Mouse (Mus musculus) stomach, embryonic 16.5 days (tissue): ENCODE measurements at regions not wholly inside any gene's neighbourhood (a gene's known extent, or its start where the extent isn't known, plus 50 kb on each side); places are given as distances from the start of the nearest gene placed in this dataset.

Source experiments
- ATAC-seq: fragments of 200-750 bp; cut with Nextera tagmentation; 2 replicates; pipeline ENCODE4 v1.8.0; 2017; ENCODE audit warnings: moderate number of reproducible peaks, moderate TSS enrichment; ENCODE audit not compliant: insufficient read depth, low FRiP score
- H3K27ac ChIP-seq: fragments of 300-500 bp; sonication (generic); 2 replicates; pipeline ENCODE4 v1.5.1; 2014; ENCODE audit warnings: low read length
- H3K27me3 ChIP-seq: fragments of 300-500 bp; sonication (generic); 2 replicates; pipeline ENCODE4 v1.6.1; 2014; ENCODE audit warnings: low read length, control low read depth, mixed read lengths; ENCODE audit not compliant: control insufficient read depth, insufficient read depth
- H3K36me3 ChIP-seq: fragments of 300-500 bp; sonication (generic); 2 replicates; pipeline ENCODE4 v1.6.1; 2014; ENCODE audit warnings: low read length; ENCODE audit not compliant: control insufficient read depth, insufficient read depth
- H3K4me1 ChIP-seq: fragments of 300-500 bp; sonication (generic); 2 replicates; pipeline ENCODE4 v1.6.1; 2014; ENCODE audit warnings: low read length, control low read depth, mixed read lengths; ENCODE audit not compliant: control insufficient read depth, insufficient read depth
- H3K4me2 ChIP-seq: fragments of 300-500 bp; sonication (generic); 2 replicates; pipeline ENCODE4 v1.6.1; 2014; ENCODE audit warnings: low read depth, low read length, mixed read lengths
- H3K4me3 ChIP-seq: fragments of 300-500 bp; sonication (generic); replicated peaks from 2 replicates; pipeline ENCODE4 v1.5.1; 2014; ENCODE audit warnings: mild to moderate bottlenecking, low read length
- H3K9ac ChIP-seq: fragments of 300-500 bp; sonication (generic); 2 replicates; pipeline ENCODE4 v1.6.1; 2014; ENCODE audit warnings: low read length
- H3K9me3 ChIP-seq: fragments of 300-500 bp; sonication (generic); replicated peaks from 2 replicates; pipeline ENCODE4 v1.6.1; 2016; ENCODE audit warnings: low read length, control low read depth; ENCODE audit not compliant: control insufficient read depth
- WGBS: fragments of 180-500 bp; shearing (Covaris S2); extraction: QIAGEN DNeasy Blood & Tissue Kit; methylation state at CpG from one replicate; pipeline ENCODE4 v1.1.7; 2014; 5-methylcytosine and 5-hydroxymethylcytosine counted together

- Histone ChIP-seq H3K27ac (peak overlapping the region; percentile 39; the same call in 1 of the 2 replicates), H3K9me3 (no peaks in the 10 kb centered on the region), H3K4me3 (no peak overlapping the region), H3K27me3 (no peaks in the 10 kb centered on the region), H3K4me2 (no peak overlapping the region), H3K36me3 (no peaks in the 10 kb centered on the region), H3K4me1 (0 out of 2 replicates have a peak, but pooled peaks cover 4% of the 10 kb centered on the region), H3K9ac (no peak overlapping the region)
- WGBS, result 40% methylated on average over 9 of the region's 9 CpGs
- ATAC-seq, result peak; percentile 83
Measured at GRCm38 (mm10) chr10:96379016-96379771, 237.6 kb upstream of the Btg1 start.

GRCm38 (mm10) chr10:96381664-96382063 is 235.1 kb upstream of the Btg1 start:
- no peak for ATAC-seq
- no peak overlapping the region for H3K4me3 ChIP-seq
- H3K4me2 ChIP-seq, result no peak overlapping the region
- H3K27me3 ChIP-seq, result no peaks in the 10 kb centered on the region
- 78% methylated on average over 6 of the region's 6 CpGs for WGBS
- no peaks in the 10 kb centered on the region for H3K9me3 ChIP-seq
- no peak overlapping the region for H3K27ac ChIP-seq
- H3K4me1 ChIP-seq, result 0 out of 2 replicates have a peak, but pooled peaks cover 4% of the 10 kb centered on the region
- no peak overlapping the region for H3K9ac ChIP-seq
- H3K36me3 ChIP-seq, result no peaks in the 10 kb centered on the region

- no peaks in the 10 kb centered on the region for H3K9me3 ChIP-seq
- no peaks in the 10 kb centered on the region for H3K27me3 ChIP-seq
- ATAC-seq, result no peak
- no peak overlapping the region for H3K27ac ChIP-seq
- no peak overlapping the region for H3K4me3 ChIP-seq
- no peak overlapping the region for H3K4me2 ChIP-seq
- H3K4me1 ChIP-seq, result no peaks in the 10 kb centered on the region
- H3K36me3 ChIP-seq, result no peaks in the 10 kb centered on the region
- WGBS, result 54% methylated on average over 3 of the region's 3 CpGs
- no peak overlapping the region for H3K9ac ChIP-seq
Measured at GRCm38 (mm10) chr10:96391748-96392147, 225.1 kb upstream of the Btg1 start.

GRCm38 (mm10) chr10:96392836-96393235 is 224.0 kb upstream of the Btg1 start:
- 56% methylated on average over 1 of the region's 1 CpGs for WGBS
- no peaks in the 10 kb centered on the region for H3K27me3 ChIP-seq
- H3K4me2 ChIP-seq, result no peak overlapping the region
- H3K4me3 ChIP-seq, result no peak overlapping the region
- no peaks in the 10 kb centered on the region for H3K4me1 ChIP-seq
- H3K9ac ChIP-seq, result no peak overlapping the region
- no peak overlapping the region for H3K27ac ChIP-seq
- H3K9me3 ChIP-seq, result no peaks in the 10 kb centered on the region
- no peaks in the 10 kb centered on the region for H3K36me3 ChIP-seq
- no peak for ATAC-seq

- Histone ChIP-seq H3K9me3 (no peaks in the 10 kb centered on the region), H3K27me3 (no peaks in the 10 kb centered on the region), H3K36me3 (no peaks in the 10 kb centered on the region), H3K9ac (no peak overlapping the region), H3K27ac (no peak overlapping the region), H3K4me3 (no peak overlapping the region), H3K4me2 (no peak overlapping the region), H3K4me1 (no peaks in the 10 kb centered on the region)
- no peak for ATAC-seq
- 87% methylated on average over 3 of the region's 3 CpGs for WGBS
Measured at GRCm38 (mm10) chr10:96394210-96394609, 222.6 kb upstream of the Btg1 start.

GRCm38 (mm10) chr10:96395017-96395416 is 221.8 kb upstream of the Btg1 start:
- Histone ChIP-seq H3K9me3 (no peaks in the 10 kb centered on the region), H3K4me3 (no peak overlapping the region), H3K27ac (no peak overlapping the region), H3K27me3 (no peaks in the 10 kb centered on the region), H3K4me1 (no peaks in the 10 kb centered on the region), H3K36me3 (no peaks in the 10 kb centered on the region), H3K9ac (no peak overlapping the region), H3K4me2 (no peak overlapping the region)
- WGBS, result 60% methylated on average over 3 of the region's 3 CpGs
- no peak for ATAC-seq

- WGBS, result 71% methylated on average over 13 of the region's 13 CpGs
- no peaks in the 10 kb centered on the region for H3K9me3 ChIP-seq
Measured at GRCm38 (mm10) chr10:96397931-96398561, 218.8 kb upstream of the Btg1 start.

GRCm38 (mm10) chr10:96398562-96399288 is 218.1 kb upstream of the Btg1 start:
- H3K36me3 ChIP-seq, result no peaks in the 10 kb centered on the region
- no peaks in the 10 kb centered on the region for H3K27me3 ChIP-seq
- no peaks in the 10 kb centered on the region for H3K4me1 ChIP-seq
- H3K9me3 ChIP-seq, result no peaks in the 10 kb centered on the region
- H3K27ac ChIP-seq, result no peak overlapping the region; the same call in 1 of the 2 replicates
- H3K9ac ChIP-seq, result no peak overlapping the region
- WGBS, result 82% methylated on average over 9 of the region's 9 CpGs
- ATAC-seq, result no peak
- no peak overlapping the region for H3K4me3 ChIP-seq
- H3K4me2 ChIP-seq, result no peak overlapping the region

More at GRCm38 (mm10) chr10:96397931-96398561, 218.8 kb upstream of the Btg1 start:
- no peak overlapping the region for H3K4me3 ChIP-seq
- H3K4me2 ChIP-seq, result no peak overlapping the region
- no peaks in the 10 kb centered on the region for H3K27me3 ChIP-seq
- H3K4me1 ChIP-seq, result no peaks in the 10 kb centered on the region
- H3K36me3 ChIP-seq, result no peaks in the 10 kb centered on the region
- H3K9ac ChIP-seq, result no peak overlapping the region
- no peak overlapping the region for H3K27ac ChIP-seq
- ATAC-seq, result no peak
